Mouse (Mus musculus) heart, postnatal 0 days (tissue): ENCODE results near the gene Spib.

ENCODE experiments used
- CTCF ChIP-seq: IDR thresholded peaks from 2 replicates; pipeline ENCODE4 v1.5.1; 2016; ENCODE audit warnings: antibody characterized with exemption, control low read depth, low read depth
- EP300 ChIP-seq: IDR thresholded peaks from 2 replicates; pipeline ENCODE4 v1.6.1; 2016; ENCODE audit warnings: antibody characterized with exemption, low read depth

GRCm38 (mm10) chr7:44523056-44523455 is 8.8 kb downstream of the Spib start:
- TF ChIP-seq CTCF (no peak), EP300 (no peak)
